Mouse (Mus musculus): ENCODE results near the gene Adam15.

Gene Adam15

GRCm38 (mm10) chr3:89354816-89355511 lies 5.2 kb upstream of the Adam15 start:
- peak; percentile 85 for DNase-seq (ENCODE audit: extremely low spot score)

GRCm38 (mm10) chr3:89351271-89351670 lies 1.5 kb upstream of the Adam15 start:
- DNase-seq (ENCODE audit: extremely low spot score): no peak

DNA sequence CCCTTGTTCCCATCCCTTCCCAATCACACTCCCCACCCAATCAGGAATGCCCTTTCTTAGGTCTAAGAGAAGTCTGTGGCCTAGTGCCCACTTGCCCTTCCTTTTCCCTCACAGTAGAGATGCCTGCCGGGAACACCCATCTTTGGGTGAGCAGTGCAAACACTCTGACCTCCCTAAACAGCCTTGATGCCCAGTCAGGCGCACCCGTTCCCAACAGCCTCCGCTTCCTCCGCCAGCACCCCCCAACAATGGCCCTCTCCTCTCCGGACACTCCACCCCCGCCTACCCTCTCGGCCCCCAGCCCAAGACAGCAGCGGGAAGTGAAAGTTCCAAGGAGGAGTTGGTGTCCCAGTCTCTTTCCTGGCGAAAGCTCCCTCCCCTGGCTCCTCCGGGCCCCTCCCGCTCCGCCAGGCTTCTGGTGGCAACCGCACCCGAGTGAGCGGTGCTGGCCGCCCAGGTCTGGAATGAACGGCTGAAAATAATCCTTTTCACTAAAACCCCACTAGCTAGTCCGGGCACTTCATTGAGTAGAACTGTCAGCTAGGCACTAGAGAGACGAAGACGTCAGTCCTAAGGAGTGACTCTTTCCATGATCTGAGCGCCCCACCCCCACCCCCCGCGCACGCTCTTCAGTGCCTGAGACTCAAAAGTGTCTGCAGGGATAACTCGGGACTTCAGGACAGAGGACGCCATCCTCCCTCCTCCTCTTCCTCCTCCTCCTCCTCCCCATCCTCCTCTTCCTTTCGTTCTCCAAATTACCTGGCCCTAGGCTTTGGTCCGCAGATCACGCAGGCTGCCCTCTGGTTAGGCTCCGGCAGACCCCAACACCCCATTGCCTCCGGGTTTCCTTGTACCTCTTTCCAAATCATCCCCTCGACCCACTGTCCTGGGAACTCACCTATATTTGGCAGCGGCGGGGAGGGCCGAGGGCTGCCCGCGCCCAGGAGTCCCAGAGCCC lies 606 bp downstream of the Adam15 start:
- peak; percentile 30 for DNase-seq (ENCODE audit: extremely low spot score)

DNA sequence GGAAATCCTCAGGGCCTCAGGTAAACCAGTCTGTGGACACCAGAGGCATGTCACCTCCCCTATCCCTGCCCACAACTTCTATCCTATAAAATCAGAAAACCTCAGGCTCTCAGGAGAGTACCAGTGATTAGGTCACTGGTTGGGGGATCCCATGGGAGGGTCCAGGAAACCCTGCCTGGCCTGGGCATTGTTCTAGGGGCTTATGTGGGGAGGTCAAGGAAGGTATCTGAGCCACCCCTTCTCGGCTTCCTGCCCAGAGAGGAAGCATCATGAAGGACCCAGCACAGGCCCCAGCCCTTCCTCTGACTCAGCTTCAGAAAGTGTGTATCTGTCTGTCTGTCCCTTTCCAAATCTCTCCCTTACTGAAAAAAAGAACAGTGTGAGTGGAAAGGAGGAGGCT lies 1.9 kb downstream of the Adam15 start:
- DNase-seq (ENCODE audit: extremely low spot score): no peak

DNA sequence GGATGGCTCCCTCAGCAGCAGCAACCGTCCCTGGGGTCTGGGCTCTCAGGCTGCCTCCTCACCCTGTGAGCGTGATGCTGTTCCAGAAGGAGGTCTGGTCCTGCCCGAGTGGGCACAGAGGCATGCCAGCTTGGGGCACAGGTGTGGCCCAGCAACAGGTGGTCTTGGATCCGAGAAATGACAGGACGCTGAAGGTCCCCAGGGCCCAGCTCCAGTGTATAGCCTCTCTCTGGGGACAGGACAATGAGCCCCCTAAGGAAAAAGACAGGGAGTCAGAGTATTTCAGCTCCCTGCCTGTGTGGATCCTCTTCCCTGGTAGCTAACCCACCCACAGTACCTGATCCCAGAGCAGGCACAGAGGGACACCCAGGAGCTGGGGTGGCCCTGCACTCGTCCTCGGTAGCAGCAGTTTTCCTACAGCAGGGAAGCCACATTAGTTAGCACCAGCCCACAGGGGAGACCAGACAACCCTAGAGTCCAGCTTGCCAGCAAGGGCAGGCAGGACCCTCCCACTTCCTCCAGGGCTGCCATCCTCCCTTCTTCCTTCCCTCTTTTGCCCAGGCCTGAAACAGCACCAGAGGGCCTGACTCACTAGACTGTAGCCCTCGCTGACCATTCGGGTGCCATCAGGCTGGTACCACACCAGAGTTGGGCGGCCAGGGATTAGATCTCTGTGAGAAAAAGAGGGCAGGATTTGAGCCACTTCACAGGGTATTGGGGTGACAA lies 2.8 kb downstream of the Adam15 start:
- DNase-seq (ENCODE audit: extremely low spot score): no peak

DNA sequence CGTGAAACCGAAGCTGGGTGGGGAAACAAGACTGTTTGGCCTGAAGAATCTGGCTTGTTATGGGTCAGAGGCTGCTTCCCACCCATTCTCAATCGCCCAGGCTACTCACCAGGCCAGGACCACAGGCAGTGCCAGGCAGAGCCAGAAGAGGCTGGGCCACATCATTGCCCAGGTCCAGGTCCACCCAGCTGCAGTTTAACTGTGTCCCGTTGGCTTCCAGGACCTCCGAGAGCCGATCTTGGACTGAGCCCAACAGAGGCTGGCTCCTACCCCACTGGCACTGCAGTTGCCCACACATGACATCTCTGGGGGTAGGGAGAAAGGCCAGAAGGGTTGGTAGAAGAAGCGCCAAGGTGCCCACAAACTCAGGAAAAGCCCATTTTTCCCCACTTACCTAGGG lies 6.5 kb downstream of the Adam15 start:
- DNase-seq (ENCODE audit: extremely low spot score): no peak

- DNase-seq (ENCODE audit: extremely low spot score): no peak
Observed at GRCm38 (mm10) chr3:89341794-89342193, 8.0 kb downstream of the Adam15 start.

- DNase-seq (ENCODE audit: extremely low spot score): peak; percentile 91
Observed at GRCm38 (mm10) chr3:89340465-89340864, 9.3 kb downstream of the Adam15 start.

DNA sequence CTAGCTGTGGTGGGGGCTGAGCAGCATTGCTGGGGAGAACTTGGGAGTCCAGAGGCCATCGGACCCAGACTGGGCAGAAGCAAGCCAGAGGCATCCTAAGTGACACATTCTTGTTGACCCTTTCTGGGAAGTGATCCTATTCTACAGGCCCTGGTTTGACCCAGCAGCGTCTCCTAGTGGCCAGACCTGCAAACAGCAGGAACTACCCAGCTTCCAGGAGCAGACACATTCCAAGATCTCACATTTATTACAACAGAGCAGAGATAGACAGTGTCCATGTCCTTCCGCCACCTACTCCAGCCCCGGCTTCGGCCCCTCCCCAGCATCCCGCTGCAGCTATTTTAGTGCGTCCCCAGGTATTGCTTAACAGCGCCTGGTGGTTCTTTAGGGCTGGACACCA lies 10.4 kb downstream of the Adam15 start:
- DNase-seq (ENCODE audit: extremely low spot score): peak; percentile 88

GRCm38 (mm10) chr3:89337721-89338578 lies 11.8 kb downstream of the Adam15 start, which contains the start of gene Efna4:
Gene Efna4 (minus strand): TSS chr3:89338028.
- peak; percentile 88 for DNase-seq (ENCODE audit: extremely low spot score)

DNA sequence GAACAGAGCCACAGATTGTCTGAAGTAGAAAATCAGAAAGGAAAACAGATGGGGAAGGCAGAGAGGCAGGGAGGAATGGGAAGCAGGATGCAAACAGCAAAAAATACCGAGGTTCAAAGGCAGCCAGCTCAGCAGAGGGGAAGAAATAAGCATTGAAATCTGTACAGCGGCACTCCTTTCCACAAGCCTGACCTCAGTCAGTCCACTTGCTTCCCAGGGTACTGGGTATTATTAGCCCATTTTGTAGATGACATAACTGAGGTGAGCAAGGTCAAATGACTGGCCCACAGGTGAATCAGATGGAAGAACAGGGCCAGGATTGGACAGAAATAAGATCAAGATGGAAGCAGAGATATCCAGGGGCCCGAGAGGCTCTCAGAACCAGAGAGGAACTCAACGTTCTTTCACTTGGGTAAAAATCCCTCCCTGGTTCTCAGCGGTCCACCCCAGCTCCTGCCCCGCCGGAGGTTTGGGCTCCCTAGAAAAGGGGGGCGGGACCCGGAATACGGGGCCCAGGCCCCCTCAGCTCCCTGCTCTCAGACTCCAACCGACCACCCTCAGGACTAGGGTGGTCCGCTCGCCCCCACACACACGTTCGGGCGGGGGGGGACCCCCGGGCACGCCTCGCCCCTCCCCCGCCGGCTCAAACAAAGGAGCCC lies 12.6 kb downstream of the Adam15 start:
- DNase-seq (ENCODE audit: extremely low spot score): peak; percentile 20

- DNase-seq (ENCODE audit: extremely low spot score): peak; percentile 27
Observed at GRCm38 (mm10) chr3:89336529-89336928, 13.3 kb downstream of the Adam15 start.

- DNase-seq (ENCODE audit: extremely low spot score): no peak
Observed at GRCm38 (mm10) chr3:89333053-89333452, 16.7 kb downstream of the Adam15 start.

DNA sequence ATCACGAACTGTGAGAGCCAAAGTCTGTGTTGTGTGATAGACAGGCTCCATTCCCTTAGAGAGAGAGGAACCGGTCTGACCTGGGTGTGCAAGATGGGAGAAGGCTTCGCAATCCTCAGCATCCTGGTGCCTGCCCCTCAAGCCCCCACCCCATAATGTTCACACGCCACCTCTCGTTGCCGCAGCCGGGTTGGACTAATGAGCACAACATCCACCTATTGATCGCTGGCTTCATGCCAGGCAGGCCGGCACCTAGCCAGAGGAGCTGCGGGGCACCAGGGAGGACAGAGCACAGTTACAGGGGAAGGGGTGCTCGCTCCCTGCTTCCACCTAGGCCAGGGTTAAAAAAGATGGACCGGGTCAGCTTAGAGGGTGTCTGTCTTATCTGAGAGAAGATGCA lies 17.3 kb downstream of the Adam15 start:
- no peak for DNase-seq (ENCODE audit: extremely low spot score)

- peak; percentile 22 for DNase-seq (ENCODE audit: extremely low spot score)
Observed at GRCm38 (mm10) chr3:89332013-89332412, 17.8 kb downstream of the Adam15 start.

- DNase-seq (ENCODE audit: extremely low spot score): no peak
Observed at GRCm38 (mm10) chr3:89331561-89331960, 18.2 kb downstream of the Adam15 start.

GRCm38 (mm10) chr3:89330948-89331347 lies 18.8 kb downstream of the Adam15 start:
- peak; percentile 36 for DNase-seq (ENCODE audit: extremely low spot score)

- DNase-seq (ENCODE audit: extremely low spot score): no peak
Observed at GRCm38 (mm10) chr3:89330346-89330745, 19.4 kb downstream of the Adam15 start.

GRCm38 (mm10) chr3:89328623-89329022 lies 21.2 kb downstream of the Adam15 start:
- peak; percentile 28 for DNase-seq (ENCODE audit: extremely low spot score)

DNA sequence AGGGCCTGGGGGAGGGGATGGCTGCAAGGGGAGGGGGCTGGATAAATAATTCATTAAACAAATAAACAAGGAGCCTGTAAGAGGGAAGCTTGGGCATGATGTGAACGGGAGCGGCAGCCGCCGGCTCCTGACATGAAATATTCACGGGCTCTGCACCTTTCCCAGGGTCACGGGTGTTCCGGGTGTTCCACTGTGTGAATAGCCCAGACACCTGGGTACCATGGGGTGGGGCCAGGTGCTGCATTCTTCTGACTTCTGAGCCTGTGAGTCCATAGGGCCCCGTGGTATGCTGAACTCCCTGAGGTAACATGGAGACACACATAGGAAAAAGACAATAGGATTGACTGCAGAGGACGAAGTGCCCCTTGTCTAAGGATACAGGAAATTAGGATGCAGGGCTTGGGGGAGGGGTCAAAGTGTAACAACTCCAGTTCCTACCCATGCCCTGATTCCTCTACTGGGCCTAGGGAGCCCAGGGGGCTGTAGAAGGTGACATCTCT lies 22.4 kb downstream of the Adam15 start:
- DNase-seq (ENCODE audit: extremely low spot score): no peak

Data from embryo, embryonic 9.5 days (tissue).